7 mouse cellular contexts compared by ENCODE assay signal in the genomic region with DNA sequence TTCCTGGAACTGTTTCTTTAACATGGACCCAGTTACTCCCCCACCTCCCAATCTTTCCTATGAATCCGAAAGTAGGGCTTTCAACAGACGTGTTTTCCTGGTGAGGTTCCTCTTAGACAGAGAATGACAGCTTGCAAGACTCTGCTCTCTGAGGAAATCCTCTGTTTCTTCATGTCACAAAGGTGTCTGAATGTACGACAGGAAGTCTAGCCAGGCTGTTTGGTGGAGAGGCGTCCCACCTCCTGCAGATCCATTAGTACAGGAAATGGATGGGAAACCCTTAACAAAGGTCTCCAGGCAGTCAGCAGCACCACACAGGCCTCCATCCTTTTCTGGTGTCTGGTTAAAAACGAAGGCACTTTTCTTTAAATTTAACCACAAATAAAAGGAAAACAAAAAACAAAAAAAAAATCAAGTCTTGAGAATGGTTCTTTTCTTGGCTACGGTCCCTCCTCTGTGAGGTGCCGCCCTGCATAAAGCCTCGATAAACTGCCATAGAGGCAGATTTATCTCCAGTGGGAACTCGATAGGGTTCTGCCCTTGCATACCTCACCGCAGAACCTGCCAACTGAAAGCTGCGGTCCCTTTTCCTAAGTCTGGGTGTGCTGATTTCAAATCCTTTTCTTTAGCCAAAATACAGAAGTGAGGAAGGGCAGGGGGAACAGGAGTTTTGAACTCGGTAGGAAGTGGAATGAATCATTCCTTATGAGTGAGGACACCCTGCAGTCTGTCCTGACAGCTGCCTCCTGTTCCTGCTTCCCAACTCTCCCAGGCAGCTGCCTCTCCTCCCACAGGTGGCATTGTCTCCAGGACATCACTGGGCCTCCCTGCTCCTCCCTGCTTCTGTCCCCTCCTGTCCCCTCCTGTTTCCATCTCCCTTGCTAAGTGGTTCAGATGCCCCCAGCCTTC. TPM values are rescaled to one million over a fixed set of nuclear protein-coding genes. Genes with fewer than 3 reads are reported as not detected.
DNase-seq lines count a peak whose midpoint lies in the region; ATAC-seq and TF ChIP-seq lines count a peak whose summit lies in the region.

No protein-coding gene starts in this region.

- peak overlapping the region; percentile 22 for H3ac ChIP-seq in C2C12 (ENCODE audit: control insufficient read depth, insufficient read length, low read depth)

- H3K79me3 ChIP-seq in C2C12 (ENCODE audit: low read depth) = no peaks in the 10 kb centered on the region

- 19% methylated on average over 12 of the region's 12 CpGs for WGBS in forebrain, embryonic 12.5 days
- 4% methylated on average over 12 of the region's 12 CpGs for WGBS in liver, embryonic 16.5 days (ENCODE audit: insufficient replicate concordance)
- whole genome bisulfite sequencing in neural tube, embryonic 11.5 days = 11% methylated on average over 12 of the region's 12 CpGs

- dilution Hi-C loops in CH12.LX (cut with MboI; ENCODE audit: extremely low pct_ligation_motif_present, extremely low pct_unique_long_range_greater_than_20kb, low sequenced_read_pairs) = no loop called here

- peak overlapping the region; percentile 87 for H3K4me2 ChIP-seq in CH12.LX (ENCODE audit: insufficient read depth, low read depth, poor library complexity, severe bottlenecking)
- peak overlapping the region; percentile 92 for H3K4me2 ChIP-seq in forebrain, embryonic 12.5 days
- peak overlapping the region; percentile 78 for H3K4me2 ChIP-seq in liver, embryonic 16.5 days (ENCODE audit: low read depth, low read length)
- H3K4me2 ChIP-seq in neural tube, embryonic 11.5 days (ENCODE audit: low read depth) = peak overlapping the region; percentile 85

- H3K27ac ChIP-seq in CH12.LX (ENCODE audit: insufficient read depth, low read depth) = no peak overlapping the region
- peak overlapping the region; percentile 38; the same call in 1 of the 2 replicates for H3K27ac ChIP-seq in forebrain, embryonic 12.5 days
- 0 out of 2 replicates have a peak overlapping the region, but pooled peaks have one; percentile 15 for H3K27ac ChIP-seq in liver, embryonic 16.5 days (ENCODE audit: low read length)
- peak overlapping the region; percentile 42; the same call in 1 of the 2 replicates for H3K27ac ChIP-seq in neural tube, embryonic 11.5 days (ENCODE audit: low read depth, low read length)

- in situ Hi-C loops in CH12.LX (cut with MboI; ENCODE audit: low pct_ligation_motif_present, low pct_unique_long_range_greater_than_20kb, low sequenced_read_pairs) = no loop called here

- H3K36me3 ChIP-seq in C2C12 (ENCODE audit: control insufficient read depth, insufficient read depth) (no peaks in the 10 kb centered on the region), CH12.LX (replicated peaks in 1 of 2; ENCODE audit: control insufficient read depth in 1 of 2, insufficient read depth in 1 of 2, low read length in 1 of 2) (peaks cover 0 to 23% of the 10 kb centered on the region in 2 experiments)
- no peaks in the 10 kb centered on the region for H3K36me3 ChIP-seq in forebrain, embryonic 12.5 days (replicated peaks)
- H3K36me3 ChIP-seq in liver, embryonic 16.5 days (ENCODE audit: control insufficient read depth, insufficient read depth) = no peaks in the 10 kb centered on the region
- H3K36me3 ChIP-seq in neural tube, embryonic 11.5 days (ENCODE audit: control insufficient read depth, insufficient read depth, low read length) = no peaks in the 10 kb centered on the region

- TF ChIP-seq POLR2A in CH12.LX (IDR thresholded peaks at IDR 0.05; ENCODE audit: low read depth, low read length) = no peak

- TF ChIP-seq CTCF in C2C12 (IDR thresholded peaks at IDR 0.05; ENCODE audit: control insufficient read depth, insufficient read depth, insufficient read length) (no peak), CH12.LX (conservative IDR thresholded peaks at IDR 0.05 in 1 of 2, IDR thresholded peaks at IDR 0.05 in 1 of 2; ENCODE audit: low read depth in 2 of 2, low read length in 2 of 2) (no peak)

- H3K79me2 ChIP-seq in C2C12 (ENCODE audit: control insufficient read depth, insufficient read depth) (no peaks in the 10 kb centered on the region), CH12.LX (replicated peaks; ENCODE audit: control insufficient read depth, extremely low read depth, insufficient read depth, poor library complexity, severe bottlenecking) (0 out of 2 replicates have a peak, but pooled peaks cover 3% of the 10 kb centered on the region)

- TF ChIP-seq RAD21 in CH12.LX (IDR thresholded peaks at IDR 0.05; ENCODE audit: low read depth, low read length) = no peak

- H3K9me3 ChIP-seq in CH12.LX (replicated peaks; ENCODE audit: low read length) = no peaks in the 10 kb centered on the region
- H3K9me3 ChIP-seq in forebrain, embryonic 12.5 days = no peaks in the 10 kb centered on the region
- H3K9me3 ChIP-seq in liver, embryonic 16.5 days (replicated peaks; ENCODE audit: control insufficient read depth, low read length) = no peaks in the 10 kb centered on the region
- no peaks in the 10 kb centered on the region for H3K9me3 ChIP-seq in neural tube, embryonic 11.5 days (ENCODE audit: control insufficient read depth, low read length)

- H3K9ac ChIP-seq in CH12.LX (ENCODE audit: insufficient read depth, low read depth) = peak overlapping the region; percentile 42
- peak overlapping the region; percentile 68 for H3K9ac ChIP-seq in forebrain, embryonic 12.5 days
- H3K9ac ChIP-seq in liver, embryonic 16.5 days (ENCODE audit: low read depth, low read length) = peak overlapping the region; percentile 60
- peak overlapping the region; percentile 71 for H3K9ac ChIP-seq in neural tube, embryonic 11.5 days (ENCODE audit: low read length)

- peak overlapping the region; percentile 49 for H3K4me3 ChIP-seq in C2C12 (ENCODE audit: insufficient read depth, poor library complexity, severe bottlenecking)
- H3K4me3 ChIP-seq in CH12.LX (replicated peaks in 1 of 3; ENCODE audit: low read depth in 2 of 3, low read length in 2 of 3, poor library complexity in 1 of 3) = peak overlapping the region; percentile 74 to 80 (median 76)
- H3K4me3 ChIP-seq in forebrain, embryonic 12.5 days (replicated peaks) = peak overlapping the region; percentile 73
- H3K4me3 ChIP-seq in liver, embryonic 16.5 days (ENCODE audit: low read depth, low read length) = peak overlapping the region; percentile 69
- H3K4me3 ChIP-seq in neural tube, embryonic 11.5 days (ENCODE audit: low read depth, low read length) = peak overlapping the region; percentile 78

- peaks cover 28 to 69% of the 10 kb centered on the region in 2 experiments for H3K4me1 ChIP-seq in CH12.LX (ENCODE audit: control insufficient read depth in 1 of 2, insufficient read depth in 2 of 2)
- peaks cover 15% of the 10 kb centered on the region for H3K4me1 ChIP-seq in forebrain, embryonic 12.5 days
- no peaks in the 10 kb centered on the region for H3K4me1 ChIP-seq in liver, embryonic 16.5 days (ENCODE audit: control insufficient read depth, low read depth, low read length)
- H3K4me1 ChIP-seq in neural tube, embryonic 11.5 days (ENCODE audit: control insufficient read depth, insufficient read depth, low read length) = peaks cover 5% of the 10 kb centered on the region; the same call in 1 of the 2 replicates

- no peaks in the 10 kb centered on the region for H3K27me3 ChIP-seq in C2C12 (ENCODE audit: control insufficient read depth, insufficient read depth, insufficient read length)
- H3K27me3 ChIP-seq in CH12.LX (replicated peaks) = peaks cover 2% of the 10 kb centered on the region
- 0 out of 2 replicates have a peak, but pooled peaks cover 3% of the 10 kb centered on the region for H3K27me3 ChIP-seq in forebrain, embryonic 12.5 days
- H3K27me3 ChIP-seq in liver, embryonic 16.5 days (ENCODE audit: control insufficient read depth, insufficient read depth, low read depth, low read length) = no peaks in the 10 kb centered on the region
- H3K27me3 ChIP-seq in neural tube, embryonic 11.5 days (ENCODE audit: control insufficient read depth, insufficient read depth, low read length) = no peaks in the 10 kb centered on the region

- TF ChIP-seq EP300 in CH12.LX (IDR thresholded peaks at IDR 0.05; ENCODE audit: low read length) = no peak

- ATAC-seq in forebrain, embryonic 12.5 days (ENCODE audit: low FRiP score) = no peak; the same call in 1 of the 2 replicates
- no peak; the same call in 1 of the 2 replicates for ATAC-seq in liver, embryonic 16.5 days (ENCODE audit: low read depth)
- ATAC-seq in neural tube, embryonic 11.5 days (ENCODE audit: insufficient read depth, low FRiP score, low TSS enrichment) = no peak

- peak; percentile 17 for DNase-seq in CH12.LX (ENCODE audit: extremely low read depth)
- peak; percentile 51 for DNase-seq in induced T-regulatory cell, adult 2 months (ENCODE audit: low read depth)
- DNase-seq in neural tube, embryonic 11.5 days (ENCODE audit: low spot score) = no peak
- no peak for DNase-seq in frontal cortex, postnatal 14 days (ENCODE audit: low spot score in 2 of 2)

TF ChIP-seq in C2C12, 6 proteins besides CTCF, POLR2A, EP300 and RAD21:
- TF ChIP-seq MYOD1 (IDR thresholded peaks at IDR 0.05; ENCODE audit: control insufficient read depth, insufficient read length, low read depth) (peak; percentile 54), MAX (IDR thresholded peaks at IDR 0.05) (no peak)

TF ChIP-seq in CH12.LX, 34 proteins besides CTCF, POLR2A, EP300 and RAD21 (continues in another document):
- no peak for TF ChIP-seq PAX5 (IDR thresholded peaks at IDR 0.05; ENCODE audit: low read length)
- no peak for TF ChIP-seq POLR2AphosphoS2 (IDR thresholded peaks at IDR 0.05; ENCODE audit: low read depth, low read length)
- no peak for TF ChIP-seq MXI1 (IDR thresholded peaks at IDR 0.05; ENCODE audit: low read depth, low read length)
- TF ChIP-seq RCOR1 (conservative IDR thresholded peaks at IDR 0.05; ENCODE audit: low read depth, low read length) = no peak
- TF ChIP-seq BHLHE40 (IDR thresholded peaks at IDR 0.05; ENCODE audit: low read depth, low read length) = no peak
- TF ChIP-seq JUND (conservative IDR thresholded peaks at IDR 0.05; ENCODE audit: low read depth, low read length) = no peak

RNA-seq across cellular contexts. Expression of a gene that starts 24.9 kb away (rescaled TPM):
- polyA plus RNA-seq in C2C12 (2012; fragmentation: generic; extraction: Trizol) (3.1 TPM), CH12.LX (2012; ENCODE audit: insufficient read length, low read depth) (5.9 and 6.2 TPM in 2 replicates)
- total RNA-seq in CH12.LX (2012; rRNA removed) (8.4 and 8.6 TPM in 2 replicates), CH12.LX (2014; rRNA removed) (6.9 and 7.2 TPM in 2 replicates)
- 7.1 and 7.4 TPM in 2 replicates for polyA plus RNA-seq in forebrain, embryonic 12.5 days (2016; fragmentation: Nextera tagmentation; extraction: Ambion mirVana)
- 9.7 and 10.7 TPM in 2 replicates for polyA plus RNA-seq in liver, embryonic 16.5 days (2015; fragmentation: Nextera tagmentation; extraction: Ambion mirVana)
- 13.0 and 17.2 TPM in 2 replicates for polyA plus RNA-seq in neural tube, embryonic 11.5 days (2014; fragmentation: Nextera tagmentation; extraction: Ambion mirVana)

RNA-seq across cellular contexts. Expression of a gene that starts 56.4 kb away (rescaled TPM):
- polyA plus RNA-seq in C2C12 (2012; fragmentation: generic; extraction: Trizol) (0.47 TPM), CH12.LX (2012; ENCODE audit: insufficient read length, low read depth) (not detected in 2 replicates)
- total RNA-seq in CH12.LX (2012; rRNA removed) (not detected in 2 replicates), CH12.LX (2014; rRNA removed) (not detected in 2 replicates)
- 23.5 and 28.2 TPM in 2 replicates for polyA plus RNA-seq in forebrain, embryonic 12.5 days (2016; fragmentation: Nextera tagmentation; extraction: Ambion mirVana)
- 0.47 and 0.64 TPM in 2 replicates for polyA plus RNA-seq in liver, embryonic 16.5 days (2015; fragmentation: Nextera tagmentation; extraction: Ambion mirVana)
- polyA plus RNA-seq in neural tube, embryonic 11.5 days (2014; fragmentation: Nextera tagmentation; extraction: Ambion mirVana) = 28.6 and 29.4 TPM in 2 replicates

Comparison
In these comparisons a context has a peak if more than half of its experiments do, and no peak if none do; other contexts are left out.
1. DNase-seq: peak in CH12.LX (single experiment) and induced T-regulatory cell, adult 2 months (single experiment); none in neural tube, embryonic 11.5 days (single experiment) and frontal cortex, postnatal 14 days (0 of 2).
2. RNA of a gene that starts 56.4 kb away (polyA plus RNA-seq): 28.6 to 29.4 TPM in neural tube, embryonic 11.5 days and 23.5 to 28.2 TPM in forebrain, embryonic 12.5 days; 0.47 to 0.64 TPM in liver, embryonic 16.5 days, 0.47 TPM in C2C12 (single experiment) and not detected in CH12.LX; every median in the first group is over 10 times any median in the second.
3. Peak in every context shown above with its lines, with median percentiles within 50 percentile points of each other: H3K4me3 ChIP-seq, H3K4me2 ChIP-seq and H3K9ac ChIP-seq.